In the genomic region with DNA sequence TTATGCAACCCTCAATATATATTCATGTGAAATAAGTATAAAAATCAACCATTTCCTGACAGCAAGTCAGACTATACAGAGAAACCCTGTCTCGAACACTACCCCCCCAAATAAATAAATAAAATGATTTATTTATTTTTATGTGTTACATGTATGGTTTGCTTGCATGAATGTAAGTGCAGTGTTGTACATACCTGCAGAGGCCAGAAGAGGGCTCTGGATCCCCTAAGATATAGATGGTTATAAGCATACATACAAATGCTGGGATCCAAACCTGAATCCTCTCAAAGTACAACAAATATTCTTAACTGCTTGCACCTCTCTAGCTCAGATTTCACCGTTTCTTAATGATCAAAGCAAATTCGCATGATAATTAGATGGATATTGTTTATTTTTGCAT, we compare ENCODE assay signal across 8 mouse cellular contexts. TPM values are rescaled to one million over a fixed set of nuclear protein-coding genes. Genes with fewer than 3 reads are reported as not detected.
DNase-seq lines count a peak whose midpoint lies in the region; TF ChIP-seq lines count a peak whose summit lies in the region.

No protein-coding gene starts in this region.

- intact Hi-C loops in left cerebral cortex, postnatal 36 days (cut with DNase I): loop anchor here (2.0 kb wide), 1 partner anchor 67 kb away; no protein-coding TSS in a partner anchor

- peak; percentile 50; the same call in 1 of the 2 replicates for TF ChIP-seq CTCF in brain, embryonic 14.5 days (IDR thresholded peaks at IDR 0.05; ENCODE audit: borderline replicate concordance, extremely low read depth, insufficient read depth, insufficient read length)

- peak; percentile 23 for DNase-seq in adrenal gland, postnatal 14 days
- DNase-seq in adrenal gland, postnatal 25 days: no peak
- DNase-seq in left cerebral cortex, adult 11 months (ENCODE audit: low spot score): peak; percentile 46
- no peak for DNase-seq in left cerebral cortex, postnatal 36 days (ENCODE audit: low spot score in 2 of 2)
- DNase-seq in brain, embryonic 14.5 days (ENCODE audit: low read depth): peak; percentile 85
- peak; percentile 23 for DNase-seq in forelimb bud, embryonic 11.5 days (ENCODE audit: low read depth, low spot score)
- DNase-seq in retina, adult 2 months (ENCODE audit: low read depth, low spot score): peak; percentile 30
- DNase-seq in T-cell, adult 2 months (ENCODE audit: low spot score): no peak

- TF ChIP-seq POLR2A in brain, embryonic 14.5 days (IDR thresholded peaks at IDR 0.05; ENCODE audit: borderline replicate concordance, extremely low read depth, insufficient read depth, insufficient read length, poor library complexity, severe bottlenecking): no peak

RNA-seq across cellular contexts. Expression of gene Rasl10b, which starts 51.5 kb away (rescaled TPM):
- total RNA-seq in adrenal gland, postnatal 14 days (2021): 10.2 and 10.3 TPM in 2 replicates
- total RNA-seq in adrenal gland, postnatal 25 days (2021): 9.8 and 12.7 TPM in 2 replicates
- total RNA-seq in left cerebral cortex, postnatal 36 days (2021): 100 to 1,000 TPM; 255 to 263 TPM
- 74.3 and 88.9 TPM in 2 replicates for polyA plus RNA-seq in brain, embryonic 14.5 days (2012; rRNA removed)

RNA-seq across cellular contexts. Expression of gene Pex12, which starts 55.0 kb away (rescaled TPM):
- total RNA-seq in adrenal gland, postnatal 14 days (2021): 15.1 and 16.2 TPM in 2 replicates
- total RNA-seq in adrenal gland, postnatal 25 days (2021): 18.1 and 18.3 TPM in 2 replicates
- total RNA-seq in left cerebral cortex, postnatal 36 days (2021): 10 to 100 TPM in 1 of 2 experiments, 1 to 10 TPM in 1; 8.1 to 11.3 TPM
- 13.6 and 13.7 TPM in 2 replicates for polyA plus RNA-seq in brain, embryonic 14.5 days (2012; rRNA removed)

RNA-seq across cellular contexts. Expression of gene Ap2b1, which starts 58.6 kb away (rescaled TPM):
- 86.9 and 98.4 TPM in 2 replicates for total RNA-seq in adrenal gland, postnatal 14 days (2021)
- total RNA-seq in adrenal gland, postnatal 25 days (2021): 90.8 and 107 TPM in 2 replicates
- 100 to 1,000 TPM; 268 to 286 TPM for total RNA-seq in left cerebral cortex, postnatal 36 days (2021)
- polyA plus RNA-seq in brain, embryonic 14.5 days (2012; rRNA removed): 83.2 and 149 TPM in 2 replicates

Comparison
In these comparisons a context has a peak if more than half of its experiments do, and no peak if none do; other contexts are left out.
1. DNase-seq: peak in adrenal gland, postnatal 14 days (single experiment), left cerebral cortex, adult 11 months (single experiment), brain, embryonic 14.5 days (single experiment), forelimb bud, embryonic 11.5 days (single experiment) and retina, adult 2 months (single experiment); none in adrenal gland, postnatal 25 days (single experiment), left cerebral cortex, postnatal 36 days (0 of 2) and T-cell, adult 2 months (single experiment).
2. RNA of gene Rasl10b, which starts 51.5 kb away (total RNA-seq): 255 to 263 TPM in left cerebral cortex, postnatal 36 days; 9.8 to 12.7 TPM in adrenal gland, postnatal 25 days and 10.2 to 10.3 TPM in adrenal gland, postnatal 14 days; every median in the first group is over 10 times any median in the second.